Mouse (Mus musculus) liver, postnatal 0 days (tissue): ENCODE measurements around the gene 9930022D16Rik. TPM values are rescaled to one million over a fixed set of nuclear protein-coding genes. Genes with fewer than 3 reads are reported as not detected.
A peak's percentile ranks its signal among the peaks of the same experiment; 100 is the strongest.

Source experiments
- ATAC-seq: fragments of 200-750 bp; cut with Nextera tagmentation; 2 replicates; pipeline ENCODE4 v1.8.0; 2017; ENCODE audit warnings: mild to moderate bottlenecking, moderate library complexity
- DNase-seq: peaks from one replicate; pipeline ENCODE4 v3.0.0-alpha.2; 2016
- H3K27ac ChIP-seq: fragments of 300-500 bp; sonication (generic); 2 replicates; pipeline ENCODE4 v1.5.1; 2014; ENCODE audit warnings: antibody characterized with exemption, moderate library complexity, mild to moderate bottlenecking, low read depth
- H3K27me3 ChIP-seq: fragments of 300-500 bp; sonication (generic); 2 replicates; pipeline ENCODE4 v1.6.1; 2014; ENCODE audit warnings: low read length, control low read depth, mixed read lengths; ENCODE audit not compliant: insufficient read depth
- H3K36me3 ChIP-seq: fragments of 300-500 bp; sonication (generic); replicated peaks from 2 replicates; pipeline ENCODE4 v1.6.1; 2014; ENCODE audit warnings: mild to moderate bottlenecking, control low read depth, low read length, moderate library complexity, mixed read lengths; ENCODE audit not compliant: insufficient read depth
- H3K4me1 ChIP-seq: fragments of 300-500 bp; sonication (generic); 2 replicates; pipeline ENCODE4 v1.6.1; 2014; ENCODE audit warnings: antibody characterized with exemption, mild to moderate bottlenecking, control low read depth; ENCODE audit not compliant: insufficient read depth
- H3K4me2 ChIP-seq: fragments of 300-500 bp; sonication (generic); 2 replicates; pipeline ENCODE4 v1.6.1; 2014; ENCODE audit warnings: low read depth, mild to moderate bottlenecking, low read length, moderate library complexity, mixed read lengths
- H3K4me3 ChIP-seq: fragments of 300-500 bp; sonication (generic); 2 replicates; pipeline ENCODE4 v1.5.1; 2014; ENCODE audit warnings: low read depth, low read length
- H3K9ac ChIP-seq: fragments of 300-500 bp; sonication (generic); replicated peaks from 2 replicates; pipeline ENCODE4 v1.6.1; 2014; ENCODE audit warnings: mild to moderate bottlenecking, moderate library complexity
- H3K9me3 ChIP-seq: fragments of 300-500 bp; sonication (generic); 2 replicates; pipeline ENCODE4 v1.6.1; 2016; ENCODE audit warnings: mild to moderate bottlenecking, control low read depth, low read length, mixed read lengths
- CTCF ChIP-seq: sonication (generic); IDR thresholded peaks from 2 replicates; pipeline ENCODE4 v1.5.1; 2016; ENCODE audit warnings: antibody characterized with exemption, low read depth
- EP300 ChIP-seq: IDR thresholded peaks from 2 replicates; pipeline ENCODE4 v1.6.1; 2016; ENCODE audit warnings: antibody characterized with exemption, low read depth, mild to moderate bottlenecking
- WGBS: fragments of 180-500 bp; shearing (Covaris S2); extraction: QIAGEN DNeasy Blood & Tissue Kit; methylation state at CpG from one replicate; pipeline ENCODE4 v1.1.7; 2014; ENCODE audit not compliant: insufficient replicate concordance; 5-methylcytosine and 5-hydroxymethylcytosine counted together
- polyA plus RNA-seq: library from polyadenylated mRNA; unstranded; fragments of >200 nt; fragmentation: Nextera tagmentation; extraction: Ambion mirVana; gene quantifications from 2 replicates; pipeline ENCODE4 v1.2.1, GENCODE M21; 2015

9930022D16Rik gene
- polyA plus RNA-seq, 1 experiment from 2014 or later, result not detected

- Histone ChIP-seq H3K27me3 (no peaks in the 10 kb centered on the region), H3K9me3 (no peaks in the 10 kb centered on the region), H3K4me3 (no peak overlapping the region), H3K4me2 (no peak overlapping the region), H3K9ac (no peak overlapping the region), H3K4me1 (no peaks in the 10 kb centered on the region), H3K27ac (no peak overlapping the region), H3K36me3 (no peaks in the 10 kb centered on the region)
- TF ChIP-seq CTCF (no peak), EP300 (no peak)
- WGBS, result 81% methylated on average over 15 of the region's 15 CpGs
- no peak for DNase-seq
- no peak for ATAC-seq
Observed at GRCm38 (mm10) chr11:109410197-109410980, 3.3 kb upstream of the 9930022D16Rik start.

GRCm38 (mm10) chr11:109414802-109415201, 1.1 kb downstream of the 9930022D16Rik start:
- TF ChIP-seq EP300, result no peak
- TF ChIP-seq CTCF, result no peak
- Histone ChIP-seq H3K36me3 (no peaks in the 10 kb centered on the region), H3K4me2 (no peak overlapping the region), H3K9ac (no peak overlapping the region), H3K27me3 (no peaks in the 10 kb centered on the region), H3K9me3 (no peaks in the 10 kb centered on the region), H3K4me3 (no peak overlapping the region), H3K27ac (no peak overlapping the region), H3K4me1 (peaks cover 10% of the 10 kb centered on the region; the same call in 1 of the 2 replicates)
- ATAC-seq (no peak), DNase-seq (no peak)
- 76% methylated on average over 5 of the region's 5 CpGs for WGBS

- Histone ChIP-seq H3K4me1 (peaks cover 16% of the 10 kb centered on the region; the same call in 1 of the 2 replicates), H3K27ac (no peak overlapping the region), H3K36me3 (no peaks in the 10 kb centered on the region), H3K9ac (no peak overlapping the region), H3K9me3 (no peaks in the 10 kb centered on the region), H3K4me3 (no peak overlapping the region), H3K4me2 (no peak overlapping the region), H3K27me3 (no peaks in the 10 kb centered on the region)
- WGBS, result 51% methylated on average over 8 of the region's 8 CpGs
- TF ChIP-seq CTCF, result no peak
- no peak for TF ChIP-seq EP300
- DNase-seq, result no peak
- no peak for ATAC-seq
Observed at GRCm38 (mm10) chr11:109416709-109417420, 3.1 kb downstream of the 9930022D16Rik start.

- H3K4me1 ChIP-seq, result peaks cover 16% of the 10 kb centered on the region; the same call in 1 of the 2 replicates
- no peak for DNase-seq
- H3K4me3 ChIP-seq, result no peak overlapping the region
- TF ChIP-seq CTCF (no peak), EP300 (no peak)
- 60% methylated on average over 9 of the region's 9 CpGs for WGBS
- H3K27me3 ChIP-seq, result no peaks in the 10 kb centered on the region
- no peak overlapping the region for H3K4me2 ChIP-seq
- no peak for ATAC-seq
- H3K27ac ChIP-seq, result no peak overlapping the region
- H3K36me3 ChIP-seq, result no peaks in the 10 kb centered on the region
- no peak overlapping the region for H3K9ac ChIP-seq
- no peaks in the 10 kb centered on the region for H3K9me3 ChIP-seq
Observed at GRCm38 (mm10) chr11:109417472-109418040, 3.8 kb downstream of the 9930022D16Rik start.

GRCm38 (mm10) chr11:109419461-109419860, 5.7 kb downstream of the 9930022D16Rik start:
- Histone ChIP-seq H3K9ac (no peak overlapping the region), H3K4me1 (peaks cover 19% of the 10 kb centered on the region), H3K36me3 (no peaks in the 10 kb centered on the region), H3K4me2 (peak overlapping the region; percentile 62), H3K27me3 (no peaks in the 10 kb centered on the region), H3K9me3 (no peaks in the 10 kb centered on the region), H3K4me3 (no peak overlapping the region), H3K27ac (peak overlapping the region; percentile 62; the same call in 1 of the 2 replicates)
- TF ChIP-seq CTCF (no peak), EP300 (no peak)
- WGBS, result 37% methylated on average over 4 of the region's 4 CpGs
- ATAC-seq (no peak), DNase-seq (no peak)

GRCm38 (mm10) chr11:109419961-109420566, 6.3 kb downstream of the 9930022D16Rik start:
- H3K4me2 ChIP-seq, result peak overlapping the region; percentile 62
- H3K4me1 ChIP-seq, result peaks cover 22% of the 10 kb centered on the region
- no peaks in the 10 kb centered on the region for H3K9me3 ChIP-seq
- TF ChIP-seq EP300, result no peak
- TF ChIP-seq CTCF, result peak; percentile 28
- peak; percentile 47 for ATAC-seq
- peak overlapping the region; percentile 38; the same call in 1 of the 2 replicates for H3K9ac ChIP-seq
- H3K27ac ChIP-seq, result peak overlapping the region; percentile 62
- H3K36me3 ChIP-seq, result no peaks in the 10 kb centered on the region
- 24% methylated on average over 16 of the region's 16 CpGs for WGBS
- H3K4me3 ChIP-seq, result peak overlapping the region; percentile 19
- H3K27me3 ChIP-seq, result no peaks in the 10 kb centered on the region
- peak; percentile 47 for DNase-seq
